Mouse (Mus musculus): ENCODE measurements around the gene Tns3. TPM values are rescaled to one million over a fixed set of nuclear protein-coding genes. Genes with fewer than 3 reads are reported as not detected.

Gene Tns3
- total and polyA plus RNA-seq, 2 experiments = 12.8 to 15.3 TPM

DNA sequence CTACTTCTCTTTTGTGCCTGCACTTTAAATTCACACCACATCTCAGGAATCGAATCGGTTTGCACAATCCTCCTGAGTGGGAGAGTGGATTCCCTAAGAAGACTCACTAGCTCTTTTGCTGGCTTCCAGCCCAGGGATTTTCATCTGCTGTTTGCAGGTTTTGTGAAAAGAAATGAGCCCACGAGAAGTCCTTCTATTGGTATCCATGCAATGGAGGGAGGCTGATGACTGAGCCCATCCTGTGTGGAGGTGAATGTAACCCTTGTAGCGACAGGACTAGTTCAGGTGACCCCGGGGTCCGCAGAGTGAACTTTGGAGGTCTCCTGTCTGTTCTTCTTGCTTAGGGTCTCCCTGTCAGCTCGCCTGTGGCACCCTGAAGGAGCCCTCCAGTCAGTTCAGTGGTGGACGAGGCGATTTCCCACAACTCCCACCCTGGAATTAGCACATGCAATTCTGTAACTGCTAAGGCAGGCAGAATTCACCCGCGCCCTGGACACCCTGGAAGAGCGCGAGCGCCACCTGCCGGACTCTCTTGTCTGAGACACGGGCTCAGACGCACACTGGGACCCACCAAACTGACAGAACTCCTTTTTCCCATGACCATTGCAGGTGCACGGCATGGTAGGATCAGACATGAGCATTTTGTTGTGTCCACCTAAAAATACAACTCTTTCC is 259.0 kb downstream of the Tns3 start:
- Histone ChIP-seq H3K4me1 (ENCODE audit: control insufficient read depth, insufficient read depth, low read length) (no peaks in the 10 kb centered on the region), H3K27ac (replicated peaks; ENCODE audit: insufficient read depth, low read depth, low read length) (no peak overlapping the region), H3K27me3 (ENCODE audit: control insufficient read depth, insufficient read depth, low read length) (no peaks in the 10 kb centered on the region), H3K79me2 (ENCODE audit: control insufficient read depth, insufficient read depth, low read length) (no peaks in the 10 kb centered on the region), H3K9ac (ENCODE audit: low read depth, low read length) (no peak overlapping the region), H3K36me3 (ENCODE audit: control insufficient read depth, insufficient read depth, low read length) (no peaks in the 10 kb centered on the region), H3K4me3 (ENCODE audit: insufficient read depth, low read depth, low read length) (no peak overlapping the region)
- DNase-seq (ENCODE audit: extremely low read depth, low read depth, low spot score) = peak; percentile 20
- WGBS = 28% methylated on average over 18 of the region's 18 CpGs
- TF ChIP-seq POLR2A (IDR thresholded peaks at IDR 0.05; ENCODE audit: extremely low read depth, insufficient read depth, low read length) = no peak
- TF ChIP-seq CTCF (IDR thresholded peaks at IDR 0.05; ENCODE audit: low read depth, low read length) = peak; percentile 87

DNA sequence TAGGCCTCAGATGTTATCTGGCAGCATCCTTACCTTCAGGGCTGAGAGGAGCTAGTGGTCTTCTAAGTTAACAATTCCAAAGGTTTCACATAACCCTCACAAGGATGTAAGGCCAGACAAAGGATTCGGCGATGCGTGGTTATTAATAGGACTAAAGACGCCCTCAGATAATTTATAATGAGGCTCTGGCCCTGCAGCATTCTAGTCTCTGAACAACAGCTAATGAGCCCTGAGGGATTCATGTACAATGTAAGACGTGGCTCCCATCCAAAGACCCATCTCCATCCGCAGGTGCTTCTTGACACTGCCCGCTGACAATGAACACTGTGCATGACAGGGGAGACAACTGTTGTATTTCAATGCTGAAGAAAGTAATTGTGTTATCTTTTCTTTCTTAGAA is 263.0 kb downstream of the Tns3 start:
- Histone ChIP-seq H3K9ac (ENCODE audit: low read depth, low read length) (no peak overlapping the region), H3K79me2 (ENCODE audit: control insufficient read depth, insufficient read depth, low read length) (no peaks in the 10 kb centered on the region), H3K36me3 (ENCODE audit: control insufficient read depth, insufficient read depth, low read length) (no peaks in the 10 kb centered on the region), H3K27ac (replicated peaks; ENCODE audit: insufficient read depth, low read depth, low read length) (no peak overlapping the region), H3K4me3 (ENCODE audit: insufficient read depth, low read depth, low read length) (no peak overlapping the region), H3K4me1 (ENCODE audit: control insufficient read depth, insufficient read depth, low read length) (no peaks in the 10 kb centered on the region), H3K27me3 (ENCODE audit: control insufficient read depth, insufficient read depth, low read length) (no peaks in the 10 kb centered on the region)
- no peak for TF ChIP-seq POLR2A (IDR thresholded peaks at IDR 0.05; ENCODE audit: extremely low read depth, insufficient read depth, low read length)
- no peak for TF ChIP-seq CTCF (IDR thresholded peaks at IDR 0.05; ENCODE audit: low read depth, low read length)
- WGBS = 92% methylated on average over 7 of the region's 7 CpGs
- DNase-seq (ENCODE audit: extremely low read depth, low read depth, low spot score) = no peak

DNA sequence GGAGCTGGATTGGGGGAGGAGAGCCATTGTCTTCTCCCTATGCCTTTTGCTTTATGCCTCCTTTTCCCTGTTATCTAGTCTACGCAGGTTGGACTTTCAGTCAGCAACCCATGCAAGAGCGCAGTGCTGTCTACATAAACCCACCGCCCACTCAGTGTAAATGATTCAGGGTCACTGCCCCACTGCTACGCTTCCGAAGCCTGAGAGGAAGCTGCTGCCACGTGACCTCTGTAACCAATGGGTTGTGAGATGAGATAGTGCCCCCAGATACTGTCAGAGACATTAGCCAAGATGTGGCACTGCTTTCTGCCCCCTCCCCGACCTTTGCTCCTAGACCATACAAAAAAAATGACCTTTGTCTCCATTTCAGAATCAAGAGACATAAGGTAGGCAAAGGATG is 268.0 kb downstream of the Tns3 start:
- Histone ChIP-seq H3K4me3 (ENCODE audit: insufficient read depth, low read depth, low read length) (no peak overlapping the region), H3K27me3 (ENCODE audit: control insufficient read depth, insufficient read depth, low read length) (no peaks in the 10 kb centered on the region), H3K4me1 (ENCODE audit: control insufficient read depth, insufficient read depth, low read length) (no peaks in the 10 kb centered on the region), H3K79me2 (ENCODE audit: control insufficient read depth, insufficient read depth, low read length) (no peaks in the 10 kb centered on the region), H3K27ac (replicated peaks; ENCODE audit: insufficient read depth, low read depth, low read length) (no peak overlapping the region), H3K36me3 (ENCODE audit: control insufficient read depth, insufficient read depth, low read length) (no peaks in the 10 kb centered on the region), H3K9ac (ENCODE audit: low read depth, low read length) (no peak overlapping the region)
- no peak for DNase-seq (ENCODE audit: extremely low read depth, low read depth, low spot score)
- no peak for TF ChIP-seq POLR2A (IDR thresholded peaks at IDR 0.05; ENCODE audit: extremely low read depth, insufficient read depth, low read length)
- TF ChIP-seq CTCF (IDR thresholded peaks at IDR 0.05; ENCODE audit: low read depth, low read length) = no peak
- WGBS = 25% methylated on average over 7 of the region's 7 CpGs

DNA sequence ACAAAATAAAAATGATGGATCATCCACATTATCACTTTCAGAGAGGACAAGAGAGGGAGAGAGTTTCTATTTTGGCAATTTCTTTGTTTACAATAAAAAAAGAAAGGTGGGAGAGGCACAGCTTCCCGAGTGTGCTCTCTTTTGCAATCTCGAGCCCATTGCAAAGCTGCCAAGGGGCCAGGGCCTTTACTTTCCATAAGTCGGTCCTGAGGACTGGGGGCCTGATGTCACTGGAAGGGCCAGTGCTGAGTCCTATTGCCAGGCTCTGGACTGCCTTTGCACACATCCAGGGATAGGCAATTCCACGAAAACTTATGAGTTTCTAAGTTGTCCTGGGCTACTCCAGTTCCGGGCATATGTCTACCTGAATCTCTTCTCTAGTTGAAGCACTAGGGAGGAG is 272.8 kb downstream of the Tns3 start:
- Histone ChIP-seq H3K27me3 (ENCODE audit: control insufficient read depth, insufficient read depth, low read length) (no peaks in the 10 kb centered on the region), H3K79me2 (ENCODE audit: control insufficient read depth, insufficient read depth, low read length) (no peaks in the 10 kb centered on the region), H3K4me1 (ENCODE audit: control insufficient read depth, insufficient read depth, low read length) (no peaks in the 10 kb centered on the region), H3K9ac (ENCODE audit: low read depth, low read length) (no peak overlapping the region), H3K36me3 (ENCODE audit: control insufficient read depth, insufficient read depth, low read length) (no peaks in the 10 kb centered on the region), H3K27ac (replicated peaks; ENCODE audit: insufficient read depth, low read depth, low read length) (no peak overlapping the region), H3K4me3 (ENCODE audit: insufficient read depth, low read depth, low read length) (no peak overlapping the region)
- no peak for DNase-seq (ENCODE audit: extremely low read depth, low read depth, low spot score)
- 64% methylated on average over 5 of the region's 5 CpGs for WGBS
- TF ChIP-seq CTCF (IDR thresholded peaks at IDR 0.05; ENCODE audit: low read depth, low read length) = no peak
- no peak for TF ChIP-seq POLR2A (IDR thresholded peaks at IDR 0.05; ENCODE audit: extremely low read depth, insufficient read depth, low read length)

DNA sequence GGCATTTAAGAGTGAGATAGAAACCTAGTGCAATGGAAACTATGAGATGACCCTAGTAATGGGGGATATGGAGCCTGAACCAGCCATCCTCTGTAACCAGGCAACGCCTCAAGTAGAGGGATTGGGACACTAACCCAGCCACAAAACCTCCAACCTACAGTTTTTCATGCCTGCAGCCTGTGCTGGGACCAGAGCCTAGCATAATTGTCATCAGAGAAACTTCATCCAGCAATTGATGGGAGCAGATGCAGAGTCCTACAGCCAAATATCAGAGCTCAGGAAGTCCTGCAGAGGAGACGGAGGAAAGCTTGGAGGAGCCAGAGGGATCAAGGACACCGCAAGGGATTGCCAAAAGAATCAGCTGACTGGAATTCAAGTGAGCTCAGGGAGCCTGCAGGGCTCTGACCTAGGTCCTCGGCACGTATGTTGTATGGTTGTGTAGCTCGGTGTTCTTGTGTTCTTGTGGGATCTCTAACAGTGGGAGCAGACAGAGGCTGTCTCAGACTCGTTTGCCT is 278.4 kb downstream of the Tns3 start:
- Histone ChIP-seq H3K79me2 (ENCODE audit: control insufficient read depth, insufficient read depth, low read length) (no peaks in the 10 kb centered on the region), H3K9ac (ENCODE audit: low read depth, low read length) (no peak overlapping the region), H3K36me3 (ENCODE audit: control insufficient read depth, insufficient read depth, low read length) (no peaks in the 10 kb centered on the region), H3K4me1 (ENCODE audit: control insufficient read depth, insufficient read depth, low read length) (no peaks in the 10 kb centered on the region), H3K4me3 (ENCODE audit: insufficient read depth, low read depth, low read length) (no peak overlapping the region), H3K27me3 (ENCODE audit: control insufficient read depth, insufficient read depth, low read length) (no peaks in the 10 kb centered on the region), H3K27ac (replicated peaks; ENCODE audit: insufficient read depth, low read depth, low read length) (no peak overlapping the region)
- 84% methylated on average over 7 of the region's 7 CpGs for WGBS
- no peak for DNase-seq (ENCODE audit: extremely low read depth, low read depth, low spot score)
- no peak for TF ChIP-seq CTCF (IDR thresholded peaks at IDR 0.05; ENCODE audit: low read depth, low read length)
- TF ChIP-seq POLR2A (IDR thresholded peaks at IDR 0.05; ENCODE audit: extremely low read depth, insufficient read depth, low read length) = no peak
